Mouse (Mus musculus) thymus, adult 2 months (tissue): ENCODE results near the gene Kif15. TPM values are rescaled to one million over a fixed set of nuclear protein-coding genes. Genes with fewer than 3 reads are reported as not detected.
A peak's percentile ranks its signal among the peaks of the same experiment; 100 is the strongest.

ENCODE experiments used
- DNase-seq: peaks from one replicate; pipeline ENCODE4 v3.0.0; 2021
- H3K27ac ChIP-seq: fragments of 200-500 bp; 2 replicates; pipeline ENCODE4 v1.5.1; 2012; ENCODE audit warnings: low read length, control low read depth; ENCODE audit not compliant: control insufficient read depth, insufficient read depth
- H3K27me3 ChIP-seq: fragments of 200-500 bp; 2 replicates; pipeline ENCODE4 v1.6.1; 2012; ENCODE audit warnings: mild to moderate bottlenecking, low read length, moderate library complexity, mixed read lengths; ENCODE audit not compliant: control insufficient read depth, insufficient read depth
- H3K36me3 ChIP-seq: fragments of 200-500 bp; 2 replicates; pipeline ENCODE4 v1.6.1; 2012; ENCODE audit warnings: mild to moderate bottlenecking, low read length, moderate library complexity; ENCODE audit not compliant: control insufficient read depth, insufficient read depth
- H3K4me1 ChIP-seq: fragments of 200-500 bp; replicated peaks from 2 replicates; pipeline ENCODE4 v1.6.1; 2012; ENCODE audit warnings: low read length; ENCODE audit not compliant: control insufficient read depth, insufficient read depth
- H3K4me3 ChIP-seq: fragments of 200-500 bp; 2 replicates; pipeline ENCODE4 v1.5.1; 2012; ENCODE audit warnings: mild to moderate bottlenecking, low read length, control low read depth, moderate library complexity; ENCODE audit not compliant: control insufficient read depth, insufficient read depth
- CTCF ChIP-seq: fragments of 200-500 bp; IDR thresholded peaks from 2 replicates; pipeline ENCODE4 v1.5.1; 2012; ENCODE audit warnings: mild to moderate bottlenecking, control low read depth, low read length, moderate library complexity, borderline replicate concordance; ENCODE audit not compliant: control insufficient read depth, poor library complexity, insufficient read depth; ENCODE audit errors: extremely low read depth
- POLR2A ChIP-seq: fragments of 200-500 bp; IDR thresholded peaks from 2 replicates; pipeline ENCODE4 v1.6.1; 2012; ENCODE audit warnings: mild to moderate bottlenecking, low read length, control low read depth, moderate library complexity; ENCODE audit not compliant: control insufficient read depth, poor library complexity, insufficient read depth; ENCODE audit errors: extremely low read depth
- WGBS: fragments of 180-500 bp; shearing (Covaris S2); methylation state at CpG from one replicate; pipeline ENCODE4 v1.1.7; 2018; 5-methylcytosine and 5-hydroxymethylcytosine counted together
- polyA plus RNA-seq: library from polyadenylated mRNA; depleted of rRNA; stranded (reverse); fragments of >200 nt; gene quantifications from 2 replicates; pipeline ENCODE4 v1.2.3, GENCODE M21; 2012

The Kif15 gene
- polyA plus RNA-seq, 1 experiment: 40.1 TPM

- no peak overlapping the region for H3K4me3 ChIP-seq
- TF ChIP-seq POLR2A (no peak), CTCF (no peak)
- no peak for DNase-seq
- H3K27me3 ChIP-seq: no peaks in the 10 kb centered on the region
- peak overlapping the region; percentile 16; the same call in 1 of the 2 replicates for H3K27ac ChIP-seq
- H3K4me1 ChIP-seq: peaks cover 3% of the 10 kb centered on the region; the same call in 1 of the 2 replicates
- H3K36me3 ChIP-seq: peaks cover 67% of the 10 kb centered on the region
- 20% methylated on average over 10 of the region's 10 CpGs for WGBS
These were observed 47.8 kb downstream of the Kif15 start for GRCm38 (mm10) chr9:122998406-122999192.

- peaks cover 65% of the 10 kb centered on the region for H3K36me3 ChIP-seq
- H3K27me3 ChIP-seq: no peaks in the 10 kb centered on the region
- no peak for DNase-seq
- 41% methylated on average over 4 of the region's 4 CpGs for WGBS
- no peak for TF ChIP-seq CTCF
- no peak for TF ChIP-seq POLR2A
- no peak overlapping the region for H3K4me3 ChIP-seq
- no peak overlapping the region for H3K27ac ChIP-seq
- H3K4me1 ChIP-seq: peaks cover 3% of the 10 kb centered on the region; the same call in 1 of the 2 replicates
These were observed 48.3 kb downstream of the Kif15 start for GRCm38 (mm10) chr9:122999193-122999586.

GRCm38 (mm10) chr9:123004718-123005117, 53.9 kb downstream of the Kif15 start:
- Histone ChIP-seq H3K27ac (no peak overlapping the region), H3K4me3 (no peak overlapping the region), H3K4me1 (no peaks in the 10 kb centered on the region), H3K27me3 (no peaks in the 10 kb centered on the region), H3K36me3 (peaks cover 76% of the 10 kb centered on the region)
- WGBS: 100% methylated on average over 2 of the region's 2 CpGs
- TF ChIP-seq POLR2A (no peak), CTCF (no peak)
- no peak for DNase-seq

GRCm38 (mm10) chr9:123006071-123006470, 55.2 kb downstream of the Kif15 start:
- Histone ChIP-seq H3K4me1 (no peaks in the 10 kb centered on the region), H3K27ac (no peak overlapping the region), H3K27me3 (no peaks in the 10 kb centered on the region), H3K36me3 (peaks cover 76% of the 10 kb centered on the region), H3K4me3 (no peak overlapping the region)
- DNase-seq: no peak
- 98% methylated on average over 6 of the region's 6 CpGs for WGBS
- TF ChIP-seq CTCF (0 out of 2 replicates have a peak, but pooled peaks have one; percentile 31), POLR2A (no peak)

DNA sequence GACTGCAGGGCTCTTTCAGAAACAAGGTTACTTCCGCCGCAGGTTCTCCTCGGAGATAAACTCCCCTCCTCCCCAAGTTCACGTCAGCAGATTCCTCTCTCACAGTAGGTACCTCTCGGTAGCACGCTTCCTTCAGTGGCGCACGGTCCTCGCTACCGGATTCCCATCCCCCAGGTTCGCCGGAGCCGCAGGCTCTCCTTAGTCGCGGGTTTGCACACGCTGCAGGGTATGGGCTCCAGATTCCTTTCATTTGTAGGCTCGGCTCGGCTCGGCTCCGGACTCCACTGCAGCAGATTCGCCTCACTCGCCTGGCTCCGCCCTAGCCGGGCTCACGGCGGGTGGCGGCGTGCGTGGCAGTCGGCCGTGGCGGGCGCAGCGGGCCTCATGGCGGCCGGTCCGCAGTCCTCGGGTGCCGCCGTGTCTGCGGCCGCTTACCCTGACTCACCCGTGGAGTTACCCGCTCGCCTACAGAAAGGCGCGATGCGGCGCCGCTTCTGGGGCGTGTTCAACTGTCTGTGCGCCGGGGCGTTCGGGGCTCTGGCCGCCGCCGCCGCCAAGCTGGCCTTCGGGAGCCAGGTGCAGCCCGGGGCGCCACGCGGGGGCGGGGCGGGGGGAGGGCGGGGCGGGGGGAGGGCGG, 70.3 kb downstream of the Kif15 start, which contains the start of gene Tmem42:
TSS of gene Tmem42 (plus strand) at position 332 of the 637 bp plus-strand sequence.
- WGBS: under 1% methylated on average over 54 of the region's 69 CpGs

DNA sequence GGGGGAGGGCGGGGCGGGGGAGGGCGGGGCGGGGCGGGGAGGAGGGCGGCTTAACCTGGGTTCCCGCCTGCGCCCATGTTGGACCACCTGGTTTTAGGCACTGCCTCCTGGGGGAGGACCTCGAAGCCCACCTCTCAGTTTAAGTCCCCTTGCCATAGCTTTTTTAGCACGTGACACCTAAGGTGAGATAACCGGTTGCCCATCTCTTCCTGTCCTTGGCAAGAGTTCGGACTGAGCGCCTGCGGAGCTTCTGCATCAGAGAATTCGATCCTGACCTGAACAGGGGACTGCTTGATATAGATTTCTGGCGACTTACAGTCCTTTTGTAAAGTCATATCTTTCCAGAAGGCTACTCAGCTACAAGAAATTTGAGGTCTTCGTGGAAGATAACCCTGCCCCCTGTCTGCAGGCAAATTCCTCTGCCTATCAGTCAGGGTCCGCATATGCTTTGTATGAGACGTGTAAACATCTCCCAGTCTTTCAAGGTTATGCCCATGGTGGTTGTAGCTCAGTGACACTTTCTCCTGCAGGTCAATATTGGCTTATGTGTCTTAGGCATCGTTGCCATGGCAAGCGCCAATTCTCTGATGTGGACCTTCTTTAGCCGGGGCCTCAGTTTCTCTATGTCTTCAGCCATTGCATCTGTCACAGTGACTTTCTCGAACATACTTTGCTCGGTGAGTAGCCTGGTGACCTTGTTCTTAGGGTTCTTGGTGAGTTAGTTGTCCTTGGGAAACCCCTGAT, 71.0 kb downstream of the Kif15 start:
- Histone ChIP-seq H3K27ac (no peak overlapping the region), H3K4me1 (peaks cover 5% of the 10 kb centered on the region), H3K36me3 (0 out of 2 replicates have a peak, but pooled peaks cover 5% of the 10 kb centered on the region), H3K4me3 (peak overlapping the region; percentile 49), H3K27me3 (no peaks in the 10 kb centered on the region)
- DNase-seq: no peak
- 43% methylated on average over 18 of the region's 24 CpGs for WGBS
- TF ChIP-seq POLR2A (no peak), CTCF (no peak)

More for the DNA sequence above, 70.3 kb downstream of the Kif15 start, which contains the start of gene Tmem42:
- Histone ChIP-seq H3K27ac (peak within 1 kb of the TSS; percentile 93), H3K4me3 (peak within 1 kb of the TSS; percentile 97), H3K27me3 (no peaks in the 10 kb centered on the region), H3K36me3 (peaks cover 8% of the 10 kb centered on the region), H3K4me1 (peaks cover 5% of the 10 kb centered on the region)
- TF ChIP-seq CTCF (0 out of 2 replicates have a peak, but pooled peaks have one; percentile 51), POLR2A (peak; percentile 72)
- peak; percentile 84 for DNase-seq
